Mouse (Mus musculus) neural tube, embryonic 15.5 days (tissue): ENCODE measurements around the gene Gm49394. TPM values are rescaled to one million over a fixed set of nuclear protein-coding genes. Genes with fewer than 3 reads are reported as not detected.

Experiments used
- ATAC-seq: fragments of 200-750 bp; cut with Nextera tagmentation; 2 replicates; pipeline ENCODE4 v1.8.0; 2017; ENCODE audit warnings: mild to moderate bottlenecking, moderate TSS enrichment, moderate library complexity; ENCODE audit not compliant: low FRiP score
- H3K27ac ChIP-seq: fragments of 300-500 bp; sonication (generic); replicated peaks from 2 replicates; pipeline ENCODE4 v1.5.1; 2015; ENCODE audit warnings: mild to moderate bottlenecking, inconsistent platforms
- H3K27me3 ChIP-seq: fragments of 300-500 bp; sonication (generic); replicated peaks from 2 replicates; pipeline ENCODE4 v1.6.1; 2015; ENCODE audit warnings: inconsistent platforms
- H3K36me3 ChIP-seq: fragments of 300-500 bp; sonication (generic); 2 replicates; pipeline ENCODE4 v1.6.1; 2015; ENCODE audit warnings: inconsistent platforms
- H3K4me1 ChIP-seq: fragments of 300-500 bp; sonication (generic); 2 replicates; pipeline ENCODE4 v1.6.1; 2015; ENCODE audit warnings: inconsistent platforms
- H3K4me2 ChIP-seq: fragments of 300-500 bp; sonication (generic); 2 replicates; pipeline ENCODE4 v1.6.1; 2015; ENCODE audit warnings: inconsistent platforms, mild to moderate bottlenecking, moderate library complexity
- H3K4me3 ChIP-seq: fragments of 300-500 bp; sonication (generic); replicated peaks from 2 replicates; pipeline ENCODE4 v1.5.1; 2015; ENCODE audit warnings: mild to moderate bottlenecking, inconsistent platforms
- H3K9ac ChIP-seq: fragments of 300-500 bp; sonication (generic); replicated peaks from 2 replicates; pipeline ENCODE4 v1.6.1; 2015; ENCODE audit warnings: mild to moderate bottlenecking, inconsistent platforms
- H3K9me3 ChIP-seq: fragments of 300-500 bp; sonication (generic); replicated peaks from 2 replicates; pipeline ENCODE4 v1.6.1; 2016; ENCODE audit warnings: inconsistent platforms
- WGBS: fragments of 180-500 bp; shearing (Covaris S2); methylation state at CpG from one replicate; pipeline ENCODE4 v1.1.7; 2015; ENCODE audit warnings: mixed read lengths; 5-methylcytosine and 5-hydroxymethylcytosine counted together
- polyA plus RNA-seq: library from polyadenylated mRNA; unstranded; fragments of >200 nt; fragmentation: Nextera tagmentation; extraction: Ambion mirVana; gene quantifications from 2 replicates; pipeline ENCODE4 v1.2.1, GENCODE M21; 2015

The Gm49394 gene
- polyA plus RNA-seq, 1 experiment from 2014 or later: not detected

- H3K4me1 ChIP-seq: peaks cover 33% of the 10 kb centered on the region
- no peaks in the 10 kb centered on the region for H3K36me3 ChIP-seq
- under 1% methylated on average over 38 of the region's 40 CpGs for WGBS
- H3K9me3 ChIP-seq: no peaks in the 10 kb centered on the region
- peak overlapping the region; percentile 48 for H3K27ac ChIP-seq
- ATAC-seq: peak; percentile 25; the same call in 1 of the 2 replicates
- peak overlapping the region; percentile 35 for H3K4me3 ChIP-seq
- H3K4me2 ChIP-seq: peak overlapping the region; percentile 55
- peaks cover 95% of the 10 kb centered on the region for H3K27me3 ChIP-seq
- peak overlapping the region; percentile 32; the same call in 1 of the 2 replicates for H3K9ac ChIP-seq
Observed at GRCm38 (mm10) chr7:142658681-142659180, 11.0 kb downstream of the Gm49394 start.

DNA sequence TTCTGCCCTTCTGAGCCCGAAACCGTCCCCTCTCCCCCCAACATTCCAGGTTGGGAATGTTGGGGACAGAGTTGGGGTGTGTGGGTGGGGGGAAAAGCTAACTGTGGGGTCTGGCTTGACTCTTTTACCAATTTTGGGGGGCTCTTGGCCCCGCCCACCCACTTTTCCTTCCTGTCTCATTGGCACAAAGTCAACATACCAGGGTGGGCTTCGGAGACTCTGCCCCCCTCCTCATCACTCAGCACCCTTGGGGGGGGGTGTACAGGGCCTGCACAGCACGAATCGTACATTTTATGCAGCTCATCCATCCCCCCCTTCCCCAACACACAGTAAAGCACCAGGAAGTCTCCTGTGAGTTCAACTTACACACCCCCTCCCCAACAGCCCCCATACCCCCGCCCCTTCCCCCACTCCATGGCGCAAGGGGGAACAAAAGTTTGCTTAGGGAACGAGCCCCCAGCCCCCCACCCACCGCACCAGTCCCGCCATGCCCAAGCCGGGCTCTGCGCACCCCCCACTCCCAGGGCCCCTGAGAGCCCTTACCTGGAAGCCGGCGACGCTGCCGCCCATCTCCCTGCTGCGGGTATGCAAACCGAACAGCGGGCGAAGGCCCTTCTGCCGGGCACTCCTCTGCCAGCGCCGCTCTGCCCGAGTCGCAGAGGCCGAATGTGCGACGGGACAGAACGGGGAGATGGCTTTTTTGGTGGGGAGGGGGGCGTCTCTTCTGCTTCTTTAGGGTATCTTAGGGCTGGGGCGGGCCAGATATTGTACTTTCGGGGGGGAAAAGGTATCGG lies 11.7 kb downstream of the Gm49394 start:
- no peaks in the 10 kb centered on the region for H3K9me3 ChIP-seq
- peaks cover 31% of the 10 kb centered on the region for H3K4me1 ChIP-seq
- peak overlapping the region; percentile 36 for H3K9ac ChIP-seq
- H3K36me3 ChIP-seq: no peaks in the 10 kb centered on the region
- H3K4me3 ChIP-seq: peak overlapping the region; percentile 35
- peak overlapping the region; percentile 48; the same call in 1 of the 2 replicates for H3K27ac ChIP-seq
- H3K27me3 ChIP-seq: peaks cover 93% of the 10 kb centered on the region
- 1% methylated on average over 34 of the region's 34 CpGs for WGBS
- peak overlapping the region; percentile 55 for H3K4me2 ChIP-seq
- no peak for ATAC-seq

GRCm38 (mm10) chr7:142657341-142657791 lies 12.4 kb downstream of the Gm49394 start:
- Histone ChIP-seq H3K27me3 (peaks cover 91% of the 10 kb centered on the region), H3K9me3 (no peaks in the 10 kb centered on the region), H3K27ac (no peak overlapping the region), H3K9ac (no peak overlapping the region), H3K4me2 (peak overlapping the region; percentile 55), H3K4me3 (peak overlapping the region; percentile 35), H3K4me1 (peaks cover 31% of the 10 kb centered on the region), H3K36me3 (no peaks in the 10 kb centered on the region)
- no peak for ATAC-seq
- WGBS: 7% methylated on average over 7 of the region's 9 CpGs

- no peak for ATAC-seq
- 35% methylated on average over 4 of the region's 4 CpGs for WGBS
- no peaks in the 10 kb centered on the region for H3K36me3 ChIP-seq
- no peak overlapping the region for H3K9ac ChIP-seq
- peaks cover 30% of the 10 kb centered on the region for H3K4me1 ChIP-seq
- no peaks in the 10 kb centered on the region for H3K9me3 ChIP-seq
- no peak overlapping the region for H3K27ac ChIP-seq
- H3K27me3 ChIP-seq: peaks cover 83% of the 10 kb centered on the region
- H3K4me3 ChIP-seq: peak overlapping the region; percentile 26; the same call in 1 of the 2 replicates
- peak overlapping the region; percentile 32 for H3K4me2 ChIP-seq
Observed at GRCm38 (mm10) chr7:142656055-142656454, 13.7 kb downstream of the Gm49394 start.

DNA sequence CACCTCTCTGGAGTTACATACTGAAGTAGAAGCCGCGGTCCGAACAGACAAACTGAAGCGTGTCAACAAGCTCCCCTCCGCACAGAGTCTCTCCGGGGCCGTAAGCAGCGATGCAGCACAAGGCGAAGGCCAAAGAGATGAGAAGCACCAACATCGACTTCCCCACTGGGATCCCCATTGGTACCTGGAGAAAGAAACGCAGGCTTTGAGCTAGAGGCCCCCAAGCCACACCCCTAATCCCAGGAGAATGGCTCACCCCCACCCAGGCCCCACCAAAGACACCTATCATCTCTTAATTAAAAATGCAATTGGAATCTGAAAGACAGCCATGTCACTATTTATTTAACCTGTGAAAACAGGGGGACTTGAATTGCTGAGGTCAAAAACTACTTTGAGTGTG lies 14.1 kb downstream of the Gm49394 start:
- Histone ChIP-seq H3K27ac (no peak overlapping the region), H3K27me3 (peaks cover 82% of the 10 kb centered on the region), H3K36me3 (no peaks in the 10 kb centered on the region), H3K4me3 (peak overlapping the region; percentile 26; the same call in 1 of the 2 replicates), H3K9me3 (no peaks in the 10 kb centered on the region), H3K9ac (no peak overlapping the region), H3K4me2 (peak overlapping the region; percentile 32), H3K4me1 (peaks cover 26% of the 10 kb centered on the region)
- WGBS: 13% methylated on average over 11 of the region's 11 CpGs
- no peak for ATAC-seq

DNA sequence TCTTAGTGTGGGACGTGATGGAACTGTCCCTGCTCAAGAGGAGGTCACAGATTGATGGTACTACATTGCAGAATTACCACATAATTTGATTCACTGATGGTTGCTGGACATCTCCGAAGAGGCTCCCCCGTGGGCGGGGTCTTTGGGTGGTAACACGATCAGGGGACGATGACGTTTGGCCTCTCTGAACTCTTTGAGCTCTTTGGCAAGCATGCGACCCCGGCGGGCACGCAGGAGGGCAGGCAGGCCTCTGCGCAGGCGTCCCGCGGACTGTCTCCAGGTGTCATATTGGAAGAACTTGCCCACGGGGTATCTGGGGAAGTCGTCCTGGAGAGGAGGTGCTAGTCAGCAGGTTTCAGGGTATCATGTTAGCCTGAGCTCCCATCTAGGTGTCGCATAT lies 16.0 kb downstream of the Gm49394 start:
- no peak overlapping the region for H3K9ac ChIP-seq
- no peaks in the 10 kb centered on the region for H3K36me3 ChIP-seq
- no peak overlapping the region for H3K4me3 ChIP-seq
- no peak overlapping the region for H3K4me2 ChIP-seq
- H3K27ac ChIP-seq: no peak overlapping the region
- H3K4me1 ChIP-seq: peaks cover 7% of the 10 kb centered on the region
- WGBS: 18% methylated on average over 18 of the region's 18 CpGs
- H3K9me3 ChIP-seq: no peaks in the 10 kb centered on the region
- H3K27me3 ChIP-seq: peaks cover 63% of the 10 kb centered on the region
- ATAC-seq: no peak

GRCm38 (mm10) chr7:142646676-142647075 lies 23.1 kb downstream of the Gm49394 start:
- no peak for ATAC-seq
- Histone ChIP-seq H3K4me3 (no peak overlapping the region), H3K9me3 (no peaks in the 10 kb centered on the region), H3K27ac (no peak overlapping the region), H3K4me1 (no peaks in the 10 kb centered on the region), H3K9ac (no peak overlapping the region), H3K4me2 (no peak overlapping the region), H3K27me3 (0 out of 2 replicates have a peak, but pooled peaks cover 3% of the 10 kb centered on the region), H3K36me3 (no peaks in the 10 kb centered on the region)
- 34% methylated on average over 6 of the region's 6 CpGs for WGBS

DNA sequence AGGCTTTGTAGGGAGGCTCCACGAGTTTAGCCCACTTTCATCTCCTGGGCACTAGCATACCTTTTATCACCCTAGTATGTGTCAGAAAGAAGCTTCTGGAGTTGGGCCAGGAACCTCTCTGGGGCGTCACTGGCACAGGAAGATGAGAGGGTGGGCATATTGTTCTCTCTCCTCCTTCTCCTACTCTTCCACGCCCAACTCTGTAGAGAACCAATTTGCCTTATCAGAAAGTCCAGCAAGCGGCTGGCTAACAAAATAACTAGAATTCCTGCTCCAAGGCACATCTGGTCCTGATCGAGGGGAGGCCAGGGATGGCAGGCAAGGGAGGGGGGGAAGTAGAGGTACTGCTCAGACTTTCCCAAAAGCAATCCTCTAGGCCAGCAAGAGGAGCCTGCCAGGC lies 24.7 kb downstream of the Gm49394 start:
- no peak overlapping the region for H3K4me2 ChIP-seq
- H3K4me1 ChIP-seq: no peaks in the 10 kb centered on the region
- H3K27ac ChIP-seq: no peak overlapping the region
- H3K36me3 ChIP-seq: no peaks in the 10 kb centered on the region
- H3K4me3 ChIP-seq: no peak overlapping the region
- ATAC-seq: no peak
- no peaks in the 10 kb centered on the region for H3K27me3 ChIP-seq
- WGBS: 61% methylated on average over 5 of the region's 5 CpGs
- H3K9me3 ChIP-seq: no peaks in the 10 kb centered on the region
- no peak overlapping the region for H3K9ac ChIP-seq

DNA sequence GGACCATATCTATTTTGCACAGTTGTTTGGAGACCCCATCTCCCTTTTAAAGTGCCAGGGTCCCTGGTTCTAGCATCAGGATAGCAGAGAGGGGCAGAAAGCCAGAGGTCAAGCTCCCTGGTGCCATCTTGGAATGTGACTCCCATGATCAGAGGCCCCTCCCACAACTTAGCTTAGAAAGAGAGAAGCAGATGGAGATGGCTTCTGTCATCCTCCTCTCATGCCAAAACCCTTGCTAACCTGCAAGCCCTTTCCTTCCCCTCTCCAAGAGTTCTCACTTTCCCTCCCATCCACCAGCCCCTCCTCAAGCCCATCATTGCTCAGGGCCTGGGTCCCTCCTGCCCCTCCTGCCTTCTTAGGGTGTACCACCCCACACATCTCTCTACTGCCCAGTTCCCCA lies 33.6 kb downstream of the Gm49394 start:
- H3K4me2 ChIP-seq: no peak overlapping the region
- H3K4me3 ChIP-seq: no peak overlapping the region
- no peaks in the 10 kb centered on the region for H3K4me1 ChIP-seq
- H3K27me3 ChIP-seq: no peaks in the 10 kb centered on the region
- no peaks in the 10 kb centered on the region for H3K36me3 ChIP-seq
- no peak for ATAC-seq
- H3K27ac ChIP-seq: no peak overlapping the region
- no peak overlapping the region for H3K9ac ChIP-seq
- no peaks in the 10 kb centered on the region for H3K9me3 ChIP-seq

DNA sequence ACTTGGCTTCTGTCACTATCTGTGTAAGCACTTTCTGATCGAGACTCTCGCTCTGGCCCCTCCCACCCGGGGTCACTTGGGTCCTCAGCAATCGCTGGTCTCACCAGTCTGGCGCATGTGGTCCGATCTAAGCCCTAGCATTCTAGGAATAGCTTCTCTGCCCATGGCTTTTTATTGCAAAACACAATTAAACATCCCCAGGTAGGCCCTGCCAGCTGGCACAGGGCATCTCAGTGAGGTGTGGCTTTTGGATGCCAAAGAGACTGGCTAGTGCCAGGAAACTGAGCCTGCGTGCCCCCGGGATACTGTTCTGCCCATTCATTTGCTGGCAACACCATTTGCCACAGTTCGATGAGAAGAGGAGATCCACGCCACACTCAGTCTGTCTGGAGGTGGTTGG lies 39.1 kb downstream of the Gm49394 start:
- no peak for ATAC-seq
- H3K9ac ChIP-seq: no peak overlapping the region
- no peak overlapping the region for H3K4me3 ChIP-seq
- no peak overlapping the region for H3K27ac ChIP-seq
- H3K36me3 ChIP-seq: no peaks in the 10 kb centered on the region
- no peaks in the 10 kb centered on the region for H3K27me3 ChIP-seq
- H3K4me1 ChIP-seq: no peaks in the 10 kb centered on the region
- H3K9me3 ChIP-seq: no peaks in the 10 kb centered on the region
- 83% methylated on average over 10 of the region's 10 CpGs for whole genome bisulfite sequencing
- H3K4me2 ChIP-seq: no peak overlapping the region

DNA sequence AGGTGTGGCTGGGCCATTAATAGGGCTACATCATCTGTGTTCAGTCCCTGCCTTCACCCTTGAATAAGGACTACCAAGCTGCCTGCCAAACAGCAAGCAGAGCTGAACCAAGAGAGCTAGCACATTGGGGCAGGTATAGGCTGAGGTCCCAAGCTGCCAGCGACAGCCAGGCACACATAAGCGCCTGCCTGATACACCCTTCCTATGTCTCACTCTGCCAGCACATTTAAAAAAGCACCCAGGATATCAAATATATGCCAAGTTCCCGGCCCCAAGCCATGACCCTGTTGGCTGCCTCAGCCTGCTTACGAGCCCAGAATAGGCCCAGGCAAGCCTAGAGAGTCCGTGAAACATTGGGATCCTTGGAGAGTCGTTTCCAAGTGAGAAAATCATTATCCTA lies 39.9 kb downstream of the Gm49394 start:
- ATAC-seq: no peak
- H3K27me3 ChIP-seq: no peaks in the 10 kb centered on the region
- H3K9me3 ChIP-seq: no peaks in the 10 kb centered on the region
- WGBS: 77% methylated on average over 6 of the region's 6 CpGs
- H3K4me3 ChIP-seq: no peak overlapping the region
- H3K4me1 ChIP-seq: no peaks in the 10 kb centered on the region
- H3K4me2 ChIP-seq: no peak overlapping the region
- H3K27ac ChIP-seq: no peak overlapping the region
- H3K36me3 ChIP-seq: no peaks in the 10 kb centered on the region
- H3K9ac ChIP-seq: no peak overlapping the region

GRCm38 (mm10) chr7:142622180-142622579 lies 47.6 kb downstream of the Gm49394 start:
- Histone ChIP-seq H3K27ac (no peak overlapping the region), H3K4me1 (no peaks in the 10 kb centered on the region), H3K9me3 (no peaks in the 10 kb centered on the region), H3K27me3 (no peaks in the 10 kb centered on the region), H3K4me2 (no peak overlapping the region), H3K9ac (no peak overlapping the region), H3K36me3 (no peaks in the 10 kb centered on the region), H3K4me3 (no peak overlapping the region)
- 70% methylated on average over 4 of the region's 4 CpGs for WGBS
- no peak for ATAC-seq
